Mouse (Mus musculus): ENCODE results near the gene Nqo1.

The Nqo1 gene

GRCm38 (mm10) chr8:107404057-107404456 is 1.1 kb upstream of the Nqo1 start:
- DNase-seq = no peak

GRCm38 (mm10) chr8:107401866-107402265 is 1.1 kb downstream of the Nqo1 start:
- DNase-seq = no peak

- DNase-seq = peak; percentile 66
Observed at GRCm38 (mm10) chr8:107399495-107399894, 3.5 kb downstream of the Nqo1 start.

GRCm38 (mm10) chr8:107397665-107398064 is 5.3 kb downstream of the Nqo1 start:
- no peak for DNase-seq

DNA sequence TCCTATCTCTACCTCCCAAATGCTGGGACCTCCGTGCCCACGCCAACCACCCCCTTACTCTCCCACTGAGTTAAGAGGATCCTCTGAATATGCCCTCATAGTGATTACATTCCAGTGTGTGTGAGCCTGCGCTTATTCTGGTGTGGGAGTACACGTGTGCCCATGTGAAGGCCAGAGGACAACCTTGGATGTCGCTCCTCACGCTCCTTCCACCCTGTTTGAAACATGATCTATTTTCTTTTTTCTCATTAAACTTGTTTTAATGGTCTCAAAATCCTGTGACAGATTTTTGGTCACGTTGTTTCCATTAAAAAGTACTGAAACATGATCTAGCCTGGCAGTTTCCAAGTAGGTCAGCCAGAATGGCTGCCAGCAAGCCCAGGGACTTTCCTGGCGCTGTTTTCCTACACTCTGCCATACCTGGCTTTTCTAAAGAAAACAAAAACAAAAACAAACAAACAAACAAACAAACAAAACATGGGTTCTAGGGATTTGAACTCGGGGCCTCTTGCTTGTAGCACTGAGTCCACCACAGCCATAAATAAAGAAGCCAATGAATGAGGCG is 6.8 kb downstream of the Nqo1 start:
- no peak for DNase-seq

DNA sequence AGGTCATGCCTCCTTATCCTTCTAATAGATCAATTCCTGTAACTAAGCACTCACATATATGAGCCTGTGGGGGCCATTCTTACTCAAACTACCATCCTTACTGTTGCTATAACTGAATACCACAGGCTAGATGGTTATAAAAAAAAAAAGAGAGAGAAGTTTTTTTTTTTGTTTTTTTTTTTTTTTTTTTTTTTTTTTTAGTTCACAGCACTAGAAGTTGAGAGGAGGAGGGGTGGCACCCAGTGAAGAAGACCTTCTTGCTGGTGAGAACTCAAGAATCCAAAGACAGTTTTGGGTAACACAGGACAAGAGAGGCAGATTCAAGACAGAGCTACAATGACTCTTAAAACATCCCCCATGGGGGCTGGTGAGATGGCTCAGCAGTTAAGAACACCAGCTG is 7.6 kb downstream of the Nqo1 start:
- no peak for DNase-seq

- DNase-seq = no peak
Observed at GRCm38 (mm10) chr8:107391136-107391516, 11.9 kb downstream of the Nqo1 start.

DNA sequence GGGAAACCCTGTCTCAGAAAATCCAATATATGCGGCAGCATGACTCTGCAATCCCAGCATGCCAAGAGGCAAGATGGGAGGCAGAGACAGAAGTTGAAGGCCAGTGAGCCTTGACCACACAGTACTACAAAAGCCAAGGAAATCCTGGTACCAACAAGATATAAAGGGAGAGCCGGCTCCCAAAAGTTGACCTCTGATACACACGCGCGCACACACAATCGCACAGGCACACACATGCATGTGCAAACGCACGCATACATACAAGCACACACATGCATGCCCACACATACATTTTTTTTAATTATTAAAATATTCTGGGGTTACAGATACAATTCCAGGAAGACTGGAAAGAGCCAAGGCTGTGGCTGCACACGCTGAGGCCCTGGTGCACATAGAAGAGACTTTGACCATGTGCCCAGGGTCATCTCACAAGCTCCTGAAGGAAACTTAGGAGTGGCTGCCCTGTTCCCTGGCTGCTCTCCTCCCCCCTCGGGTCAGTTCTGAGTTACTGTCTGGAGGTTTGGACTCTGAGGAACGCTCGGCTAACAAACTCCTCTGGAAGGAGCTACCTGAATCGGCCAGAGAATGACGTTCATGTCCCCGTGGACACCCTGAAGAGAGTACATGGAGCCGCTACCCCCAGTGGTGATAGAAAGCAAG is 12.4 kb downstream of the Nqo1 start:
- DNase-seq = no peak

- DNase-seq = peak; percentile 36
Observed at GRCm38 (mm10) chr8:107389557-107389956, 13.4 kb downstream of the Nqo1 start.

- peak; percentile 36 for DNase-seq
Observed at GRCm38 (mm10) chr8:107387861-107388260, 15.1 kb downstream of the Nqo1 start.

DNA sequence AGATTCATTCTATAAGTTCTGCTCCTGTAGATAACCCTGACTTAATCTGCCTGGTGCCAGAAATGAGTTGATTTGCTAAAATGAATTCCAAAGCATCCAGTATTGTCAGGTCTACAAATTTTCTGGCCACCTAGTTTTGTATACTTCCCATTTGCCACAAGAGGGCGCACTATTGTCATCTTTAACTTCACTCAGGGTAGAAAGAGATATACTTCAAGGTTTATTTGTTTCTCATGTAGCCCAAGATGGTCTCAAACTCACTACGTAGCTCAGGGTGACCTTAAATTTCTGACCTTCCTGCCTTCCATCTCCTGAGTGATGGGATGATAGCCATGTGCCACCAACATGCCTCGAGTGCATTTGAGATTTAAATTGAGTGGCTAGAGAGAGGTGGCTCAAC is 16.4 kb downstream of the Nqo1 start:
- no peak for DNase-seq

GRCm38 (mm10) chr8:107386171-107386570 is 16.8 kb downstream of the Nqo1 start:
- no peak for DNase-seq

- DNase-seq = no peak
Observed at GRCm38 (mm10) chr8:107385063-107385462, 17.9 kb downstream of the Nqo1 start.

GRCm38 (mm10) chr8:107384651-107385050 is 18.4 kb downstream of the Nqo1 start:
- no peak for DNase-seq

- DNase-seq = no peak
Observed at GRCm38 (mm10) chr8:107382898-107383297, 20.1 kb downstream of the Nqo1 start.

GRCm38 (mm10) chr8:107381666-107382065 is 21.3 kb downstream of the Nqo1 start:
- no peak for DNase-seq

GRCm38 (mm10) chr8:107380734-107381133 is 22.3 kb downstream of the Nqo1 start:
- DNase-seq = no peak

DNA sequence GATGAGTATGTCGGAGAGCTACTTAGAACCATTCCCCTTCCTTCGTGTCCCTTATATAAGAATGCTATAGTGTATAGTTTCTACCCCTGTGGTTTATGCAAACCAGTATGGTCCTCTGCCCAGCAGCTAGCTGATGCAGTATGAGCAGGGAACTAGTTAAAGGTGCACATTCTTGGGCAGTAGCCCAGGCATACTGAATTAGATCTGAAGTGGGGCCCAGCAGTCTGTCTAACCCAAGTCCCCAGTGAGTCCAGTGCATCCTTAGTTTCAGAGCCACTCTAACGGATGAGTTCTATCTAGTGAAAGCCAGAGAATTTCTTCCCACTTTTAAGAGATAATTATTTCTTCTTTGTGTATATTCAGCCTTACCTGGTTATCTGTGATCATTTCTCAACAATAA is 25.7 kb downstream of the Nqo1 start:
- no peak for DNase-seq

- DNase-seq = no peak
Observed at GRCm38 (mm10) chr8:107370311-107370710, 32.7 kb downstream of the Nqo1 start.

Data from cerebellum, adult 11 months (tissue).